Mouse (Mus musculus) cerebellum, adult 8-10 months (tissue): ENCODE measurements at regions not wholly inside any gene's neighbourhood (a gene's known extent, or its start where the extent isn't known, plus 50 kb on each side); places are given as distances from the start of the nearest gene placed in this dataset.

Experiments used
- DNase-seq: peaks from one replicate; pipeline ENCODE4 v3.0.0; 2022

GRCm38 (mm10) chr11:19073265-19073664, 54.5 kb upstream of the Meis1 start:
- DNase-seq: no peak

GRCm38 (mm10) chr11:19073887-19074564, 55.2 kb upstream of the Meis1 start:
- DNase-seq: no peak

GRCm38 (mm10) chr11:19091101-19091857, 72.5 kb upstream of the Meis1 start:
- DNase-seq: no peak

- DNase-seq: no peak
These were observed 74.4 kb upstream of the Meis1 start for GRCm38 (mm10) chr11:19092967-19093745.

- DNase-seq: no peak
These were observed 75.0 kb upstream of the Meis1 start for GRCm38 (mm10) chr11:19093749-19094148.

GRCm38 (mm10) chr11:19094183-19094582, 75.4 kb upstream of the Meis1 start:
- DNase-seq: no peak

GRCm38 (mm10) chr11:19102981-19103568, 84.3 kb upstream of the Meis1 start:
- DNase-seq: no peak

GRCm38 (mm10) chr11:19107180-19107579, 88.4 kb upstream of the Meis1 start:
- no peak for DNase-seq

- DNase-seq: no peak
These were observed 90.3 kb upstream of the Meis1 start for GRCm38 (mm10) chr11:19109055-19109454.

GRCm38 (mm10) chr11:19111916-19112575, 93.3 kb upstream of the Meis1 start:
- no peak for DNase-seq

GRCm38 (mm10) chr11:19117121-19117520, 98.3 kb upstream of the Meis1 start:
- DNase-seq: no peak

GRCm38 (mm10) chr11:19118258-19118657, 99.5 kb upstream of the Meis1 start:
- DNase-seq: no peak

GRCm38 (mm10) chr11:19119927-19120827, 101.4 kb upstream of the Meis1 start:
- no peak for DNase-seq

- DNase-seq: no peak
These were observed 102.1 kb upstream of the Meis1 start for GRCm38 (mm10) chr11:19120871-19121270.

- no peak for DNase-seq
These were observed 116.7 kb upstream of the Meis1 start for GRCm38 (mm10) chr11:19135375-19136050.

GRCm38 (mm10) chr11:19138423-19138822, 119.6 kb upstream of the Meis1 start:
- DNase-seq: no peak

GRCm38 (mm10) chr11:19138831-19139230, 120.0 kb upstream of the Meis1 start:
- DNase-seq: no peak

GRCm38 (mm10) chr11:19143267-19144000, 124.6 kb upstream of the Meis1 start:
- DNase-seq: no peak

GRCm38 (mm10) chr11:19144506-19144905, 125.7 kb upstream of the Meis1 start:
- DNase-seq: no peak

GRCm38 (mm10) chr11:19145263-19145662, 126.5 kb upstream of the Meis1 start:
- no peak for DNase-seq
